Mouse (Mus musculus) kidney, embryonic 16.5 days (tissue): ENCODE results near the gene Nlrp9b. TPM values are rescaled to one million over a fixed set of nuclear protein-coding genes. Genes with fewer than 3 reads are reported as not detected.
A peak's percentile ranks its signal among the peaks of the same experiment; 100 is the strongest.
"Not testable (repeated sequence)": the region's sequence is repeated elsewhere in the genome, so short reads cannot be mapped to it uniquely, and the experiment has no call there.

Source experiments
- ATAC-seq: fragments of 200-750 bp; cut with Nextera tagmentation; 2 replicates; pipeline ENCODE4 v1.8.0; 2017; ENCODE audit warnings: moderate TSS enrichment; ENCODE audit not compliant: low FRiP score, low TSS enrichment
- H3K27ac ChIP-seq: fragments of 300-500 bp; sonication (generic); 2 replicates; pipeline ENCODE4 v1.5.1; 2014; ENCODE audit warnings: low read length
- H3K27me3 ChIP-seq: fragments of 300-500 bp; sonication (generic); 2 replicates; pipeline ENCODE4 v1.6.1; 2014; ENCODE audit warnings: low read length, control low read depth, mixed read lengths; ENCODE audit not compliant: insufficient read depth
- H3K36me3 ChIP-seq: fragments of 300-500 bp; sonication (generic); 2 replicates; pipeline ENCODE4 v1.6.1; 2014; ENCODE audit warnings: low read length, control low read depth, mixed read lengths; ENCODE audit not compliant: insufficient read depth
- H3K4me1 ChIP-seq: fragments of 300-500 bp; sonication (generic); 2 replicates; pipeline ENCODE4 v1.6.1; 2014; ENCODE audit warnings: low read length, control low read depth, mixed read lengths; ENCODE audit not compliant: insufficient read depth
- H3K4me2 ChIP-seq: fragments of 300-500 bp; sonication (generic); replicated peaks from 2 replicates; pipeline ENCODE4 v1.6.1; 2014; ENCODE audit warnings: low read depth, low read length
- H3K4me3 ChIP-seq: fragments of 300-500 bp; sonication (generic); 2 replicates; pipeline ENCODE4 v1.5.1; 2014; ENCODE audit warnings: mild to moderate bottlenecking, low read length
- H3K9ac ChIP-seq: fragments of 300-500 bp; sonication (generic); replicated peaks from 2 replicates; pipeline ENCODE4 v1.6.1; 2014; ENCODE audit warnings: low read length
- H3K9me3 ChIP-seq: fragments of 300-500 bp; sonication (generic); 2 replicates; pipeline ENCODE4 v1.6.1; 2016; ENCODE audit warnings: low read length, control low read depth
- WGBS: fragments of 180-500 bp; shearing (Covaris S2); extraction: QIAGEN DNeasy Blood & Tissue Kit; methylation state at CpG from one replicate; pipeline ENCODE4 v1.1.7; 2014; 5-methylcytosine and 5-hydroxymethylcytosine counted together
- polyA plus RNA-seq: library from polyadenylated mRNA; unstranded; fragments of >200 nt; fragmentation: Nextera tagmentation; extraction: Ambion mirVana; gene quantifications from 2 replicates; pipeline ENCODE4 v1.2.1, GENCODE M21; 2015

Nlrp9b gene
- polyA plus RNA-seq, 1 experiment from 2014 or later: not detected

GRCm38 (mm10) chr7:19956341-19956781 is 34.9 kb upstream of the Nlrp9b start:
- Histone ChIP-seq H3K36me3 (no peaks in the 10 kb centered on the region), H3K4me1 (peaks cover 7% of the 10 kb centered on the region; the same call in 1 of the 2 replicates), H3K27ac (no peak overlapping the region), H3K27me3 (no peaks in the 10 kb centered on the region), H3K9ac (no peak overlapping the region), H3K9me3 (no peaks in the 10 kb centered on the region), H3K4me2 (no peak overlapping the region), H3K4me3 (no peak overlapping the region)
- peak; percentile 63; the same call in 1 of the 2 replicates for ATAC-seq
- WGBS: 2% methylated on average over 7 of the region's 7 CpGs

- Histone ChIP-seq H3K9me3 (no peaks in the 10 kb centered on the region), H3K4me3 (no peak overlapping the region), H3K4me2 (no peak overlapping the region), H3K4me1 (no peaks in the 10 kb centered on the region), H3K9ac (no peak overlapping the region), H3K27me3 (no peaks in the 10 kb centered on the region), H3K27ac (no peak overlapping the region), H3K36me3 (no peaks in the 10 kb centered on the region)
- ATAC-seq: no peak
- 64% methylated on average over 1 of the region's 1 CpGs for WGBS
Measured at GRCm38 (mm10) chr7:19962423-19962822, 28.8 kb upstream of the Nlrp9b start.

GRCm38 (mm10) chr7:19964985-19965579 is 26.2 kb upstream of the Nlrp9b start, which contains the start of gene Ceacam20:
TSS of gene Ceacam20 (plus strand) at chr7:19965412.
- H3K36me3 ChIP-seq: no peaks in the 10 kb centered on the region
- no peaks in the 10 kb centered on the region for H3K27me3 ChIP-seq
- ATAC-seq: no peak
- WGBS: 70% methylated on average over 7 of the region's 7 CpGs
- H3K4me1 ChIP-seq: no peaks in the 10 kb centered on the region
- no peak within 1 kb of the TSS for H3K27ac ChIP-seq
- no peak within 1 kb of the TSS for H3K4me2 ChIP-seq
- H3K9me3 ChIP-seq: peaks cover 6% of the 10 kb centered on the region; the same call in 1 of the 2 replicates
- no peak within 1 kb of the TSS for H3K4me3 ChIP-seq
- H3K9ac ChIP-seq: no peak within 1 kb of the TSS

GRCm38 (mm10) chr7:19969106-19969505 is 22.2 kb upstream of the Nlrp9b start:
- Histone ChIP-seq H3K9ac (no peak overlapping the region), H3K27ac (no peak overlapping the region), H3K9me3 (peaks cover 13% of the 10 kb centered on the region; the same call in 1 of the 2 replicates), H3K4me2 (no peak overlapping the region), H3K4me3 (no peak overlapping the region), H3K27me3 (no peaks in the 10 kb centered on the region), H3K36me3 (no peaks in the 10 kb centered on the region), H3K4me1 (no peaks in the 10 kb centered on the region)
- WGBS: 80% methylated on average over 3 of the region's 3 CpGs
- ATAC-seq: no peak

GRCm38 (mm10) chr7:19969541-19970090 is 21.6 kb upstream of the Nlrp9b start:
- Histone ChIP-seq H3K4me1 (no peaks in the 10 kb centered on the region), H3K4me3 (no peak overlapping the region), H3K27me3 (no peaks in the 10 kb centered on the region), H3K9me3 (peaks cover 13% of the 10 kb centered on the region; the same call in 1 of the 2 replicates), H3K9ac (no peak overlapping the region), H3K4me2 (no peak overlapping the region), H3K36me3 (no peaks in the 10 kb centered on the region), H3K27ac (no peak overlapping the region)
- no peak for ATAC-seq
- WGBS: 94% methylated on average over 4 of the region's 4 CpGs

GRCm38 (mm10) chr7:19970196-19970595 is 21.1 kb upstream of the Nlrp9b start:
- 91% methylated on average over 8 of the region's 8 CpGs for WGBS
- H3K36me3 ChIP-seq: no peaks in the 10 kb centered on the region
- H3K4me1 ChIP-seq: no peaks in the 10 kb centered on the region
- H3K9ac ChIP-seq: no peak overlapping the region
- H3K27me3 ChIP-seq: no peaks in the 10 kb centered on the region
- no peak overlapping the region for H3K4me2 ChIP-seq
- ATAC-seq: no peak
- H3K27ac ChIP-seq: no peak overlapping the region
- peaks cover 13% of the 10 kb centered on the region; the same call in 1 of the 2 replicates for H3K9me3 ChIP-seq
- no peak overlapping the region for H3K4me3 ChIP-seq

- H3K9me3 ChIP-seq: peaks cover 13% of the 10 kb centered on the region; the same call in 1 of the 2 replicates
- 84% methylated on average over 4 of the region's 4 CpGs for WGBS
- H3K27me3 ChIP-seq: no peaks in the 10 kb centered on the region
- no peaks in the 10 kb centered on the region for H3K36me3 ChIP-seq
- no peaks in the 10 kb centered on the region for H3K4me1 ChIP-seq
- no peak for ATAC-seq
- no peak overlapping the region for H3K9ac ChIP-seq
- H3K4me3 ChIP-seq: no peak overlapping the region
- H3K4me2 ChIP-seq: no peak overlapping the region
- H3K27ac ChIP-seq: no peak overlapping the region
Measured at GRCm38 (mm10) chr7:19971516-19971915, 19.7 kb upstream of the Nlrp9b start.

- not testable (repeated sequence) for H3K4me1 ChIP-seq, H3K9me3 ChIP-seq, H3K4me3 ChIP-seq, ATAC-seq, H3K9ac ChIP-seq, H3K27me3 ChIP-seq, H3K36me3 ChIP-seq, H3K4me2 ChIP-seq, H3K27ac ChIP-seq
- WGBS: 67% methylated on average over 3 of the region's 3 CpGs
Measured at GRCm38 (mm10) chr7:19996721-19997120, 5.5 kb downstream of the Nlrp9b start.

- no peak for ATAC-seq
- no peak overlapping the region for H3K27ac ChIP-seq
- no peak overlapping the region for H3K4me3 ChIP-seq
- no peak overlapping the region for H3K4me2 ChIP-seq
- H3K9ac ChIP-seq: no peak overlapping the region
- H3K27me3 ChIP-seq: no peaks in the 10 kb centered on the region
- 82% methylated on average over 2 of the region's 2 CpGs for WGBS
- H3K4me1 ChIP-seq: no peaks in the 10 kb centered on the region
- no peaks in the 10 kb centered on the region for H3K9me3 ChIP-seq
- no peaks in the 10 kb centered on the region for H3K36me3 ChIP-seq
Measured at GRCm38 (mm10) chr7:20009987-20010386, 18.7 kb downstream of the Nlrp9b start.

- not testable (repeated sequence) for H3K4me3 ChIP-seq, H3K36me3 ChIP-seq, H3K9ac ChIP-seq, H3K27me3 ChIP-seq, H3K4me1 ChIP-seq, ATAC-seq, H3K4me2 ChIP-seq, H3K27ac ChIP-seq, H3K9me3 ChIP-seq
- WGBS: 62% methylated on average over 4 of the region's 4 CpGs
Measured at GRCm38 (mm10) chr7:20064100-20064499, 72.8 kb downstream of the Nlrp9b start.
